Mouse (Mus musculus) urinary bladder, postnatal 10 days (tissue): Measurements from ENCODE around the gene Foxe3.

ENCODE experiments used
- DNase-seq: peaks from one replicate; pipeline ENCODE4 v3.0.0; 2022; ENCODE audit warnings: low spot score

Foxe3 gene

GRCm38 (mm10) chr4:114916056-114916455 lies 9.8 kb downstream of the Foxe3 start:
- DNase-seq: no peak

- no peak for DNase-seq
Observed at GRCm38 (mm10) chr4:114913594-114913962, 12.2 kb downstream of the Foxe3 start.

- no peak for DNase-seq
Observed at GRCm38 (mm10) chr4:114912705-114913593, 12.9 kb downstream of the Foxe3 start.

GRCm38 (mm10) chr4:114909602-114910484 lies 16.0 kb downstream of the Foxe3 start:
- DNase-seq: no peak

GRCm38 (mm10) chr4:114908829-114909601 lies 16.8 kb downstream of the Foxe3 start, which contains the start of gene Foxd2:
TSS of gene Foxd2 (minus strand) at chr4:114908873.
- peak; percentile 76 for DNase-seq

GRCm38 (mm10) chr4:114907951-114908828 lies 17.6 kb downstream of the Foxe3 start:
- no peak for DNase-seq

GRCm38 (mm10) chr4:114907056-114907917 lies 18.5 kb downstream of the Foxe3 start:
- no peak for DNase-seq

- no peak for DNase-seq
Observed at GRCm38 (mm10) chr4:114905969-114906680, 19.7 kb downstream of the Foxe3 start.

- no peak for DNase-seq
Observed at GRCm38 (mm10) chr4:114905501-114905900, 20.3 kb downstream of the Foxe3 start.

- DNase-seq: no peak
Observed at GRCm38 (mm10) chr4:114903422-114903782, 22.4 kb downstream of the Foxe3 start.

- no peak for DNase-seq
Observed at GRCm38 (mm10) chr4:114902641-114903421, 23.0 kb downstream of the Foxe3 start.

- DNase-seq: no peak
Observed at GRCm38 (mm10) chr4:114901643-114902351, 24.0 kb downstream of the Foxe3 start.

- no peak for DNase-seq
Observed at GRCm38 (mm10) chr4:114900866-114901642, 24.8 kb downstream of the Foxe3 start.

- no peak for DNase-seq
Observed at GRCm38 (mm10) chr4:114899885-114900284, 25.9 kb downstream of the Foxe3 start.

- no peak for DNase-seq
Observed at GRCm38 (mm10) chr4:114897853-114898252, 28.0 kb downstream of the Foxe3 start.

GRCm38 (mm10) chr4:114882232-114882631 lies 43.6 kb downstream of the Foxe3 start:
- DNase-seq: no peak

- no peak for DNase-seq
Observed at GRCm38 (mm10) chr4:114876441-114876972, 49.3 kb downstream of the Foxe3 start.
